In the genomic region with DNA sequence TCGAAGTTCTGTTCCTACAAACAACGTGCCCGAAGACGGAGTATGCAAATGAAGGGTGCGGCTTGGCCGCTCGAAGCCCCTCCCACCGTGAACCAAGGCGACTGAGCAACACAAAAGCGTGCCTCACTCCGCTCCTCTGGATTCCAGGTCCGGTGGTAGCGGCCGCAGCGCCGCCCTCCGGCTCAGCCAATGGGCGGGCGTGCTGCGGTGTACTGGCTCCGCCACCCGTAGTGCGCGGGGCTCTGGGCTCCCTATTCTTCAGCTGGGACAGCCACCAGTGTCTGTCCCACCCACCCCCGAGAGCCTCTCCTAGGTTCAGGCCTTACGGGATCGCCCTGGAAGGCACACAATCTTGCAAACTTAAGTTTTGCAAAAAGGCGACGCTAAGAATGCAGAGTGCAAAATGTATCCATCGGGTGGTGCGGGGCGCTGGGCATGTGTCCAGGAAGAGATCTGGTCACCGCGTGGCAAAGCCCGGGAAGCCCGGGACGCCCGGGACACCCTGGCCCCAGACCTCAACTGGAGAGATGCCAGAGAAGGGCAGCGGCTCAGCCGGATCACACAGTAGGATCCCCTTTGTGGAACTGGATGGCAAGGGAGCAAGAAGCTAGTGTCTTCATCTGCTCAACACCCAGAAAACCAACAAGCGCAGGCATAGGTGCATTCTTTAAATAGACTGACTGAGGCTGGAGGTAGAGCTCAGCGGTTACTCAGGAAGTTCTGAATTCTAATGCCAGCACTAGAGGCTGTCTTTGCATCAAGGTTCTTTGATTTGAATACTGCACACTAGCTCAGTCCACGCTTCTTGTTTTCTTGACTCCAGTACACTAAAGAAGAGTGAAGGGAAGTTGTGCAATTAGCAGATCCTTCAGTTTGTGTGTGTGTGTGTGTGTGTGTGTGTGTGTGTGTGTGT, we compare ENCODE assay signal across 8 mouse cellular contexts. TPM values are rescaled to one million over a fixed set of nuclear protein-coding genes. Genes with fewer than 3 reads are reported as not detected.
DNase-seq lines count a peak whose midpoint lies in the region; ATAC-seq lines count a peak whose summit lies in the region.

No protein-coding gene starts in this region.

- no peaks in the 10 kb centered on the region for H3K36me3 ChIP-seq in hindbrain, embryonic 16.5 days (ENCODE audit: control insufficient read depth, insufficient read depth, low read length)

- H3K4me1 ChIP-seq in hindbrain, embryonic 16.5 days (ENCODE audit: control insufficient read depth, insufficient read depth, low read depth, low read length): peaks cover 16% of the 10 kb centered on the region

- H3K4me2 ChIP-seq in hindbrain, embryonic 16.5 days (ENCODE audit: low read length): peak overlapping the region; percentile 78

- H3K27ac ChIP-seq in hindbrain, embryonic 16.5 days (ENCODE audit: low read depth, low read length): peak overlapping the region; percentile 92

- peak; percentile 99 for ATAC-seq in hindbrain, embryonic 16.5 days

- H3K27me3 ChIP-seq in hindbrain, embryonic 16.5 days (replicated peaks; ENCODE audit: control insufficient read depth, insufficient read depth, low read length): no peaks in the 10 kb centered on the region

- peak overlapping the region; percentile 60 for H3K4me3 ChIP-seq in hindbrain, embryonic 16.5 days (ENCODE audit: low read length)

- H3K9ac ChIP-seq in hindbrain, embryonic 16.5 days (ENCODE audit: low read depth, low read length): peak overlapping the region; percentile 81

- H3K9me3 ChIP-seq in hindbrain, embryonic 16.5 days (ENCODE audit: control insufficient read depth, low read length): no peaks in the 10 kb centered on the region

- WGBS in hindbrain, embryonic 16.5 days: under 1% methylated on average over 43 of the region's 43 CpGs

- peak; percentile 98 for DNase-seq in ZHBTc4 (ENCODE audit: low read depth, low spot score)
- DNase-seq in cerebellum, postnatal 4 days (ENCODE audit: low spot score in 2 of 2): peak; percentile 76 to 84
- DNase-seq in gastrocnemius, adult 18-20 months (ENCODE audit: low spot score): peak; percentile 89
- peak; percentile 83 for DNase-seq in left cerebral cortex, adult 11 months (ENCODE audit: low spot score)
- peak; percentile 96 for DNase-seq in lung, postnatal 36 days
- DNase-seq in retina, embryonic 14.5 days (ENCODE audit: low spot score): peak; percentile 94
- DNase-seq in thymus, postnatal 36 days: peak; percentile 91 to 97

RNA-seq across cellular contexts. Expression of a gene that starts 58.1 kb away (rescaled TPM):
- 10 to 100 TPM; 53.7 to 56.4 TPM for total RNA-seq in gastrocnemius, adult 18-20 months (2021)
- 51.2 and 53.4 TPM in 2 replicates for polyA plus RNA-seq in hindbrain, embryonic 16.5 days (2015; fragmentation: Nextera tagmentation; extraction: Ambion mirVana)

Comparison
In these comparisons a context has a peak if more than half of its experiments do, and no peak if none do; other contexts are left out.
1. Peak in every context shown above with its lines: DNase-seq, ATAC-seq, H3K4me3 ChIP-seq and H3K27ac ChIP-seq.